Mouse (Mus musculus): ENCODE data around the gene Lrmda.

Lrmda gene

DNA sequence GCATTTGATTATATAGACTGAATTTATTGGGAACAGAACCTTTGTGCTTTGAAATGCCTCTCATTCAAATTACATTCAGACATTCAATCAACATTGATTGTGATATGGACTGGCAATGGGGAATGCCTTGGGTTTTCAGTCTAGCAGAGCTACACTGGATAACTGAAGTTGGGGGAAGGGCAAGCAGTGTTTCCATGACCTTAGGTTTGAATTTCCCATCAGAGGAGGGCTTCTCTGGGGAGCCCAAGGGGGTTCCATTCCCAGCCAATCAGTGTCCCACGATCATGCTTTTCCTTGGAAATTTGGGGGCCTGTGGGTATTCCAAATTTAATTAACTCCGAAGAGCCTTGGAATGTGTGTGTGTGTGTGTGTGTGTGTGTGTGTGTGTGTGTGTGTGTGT lies 888.5 kb downstream of the Lrmda start:
- DNase-seq = no peak

DNA sequence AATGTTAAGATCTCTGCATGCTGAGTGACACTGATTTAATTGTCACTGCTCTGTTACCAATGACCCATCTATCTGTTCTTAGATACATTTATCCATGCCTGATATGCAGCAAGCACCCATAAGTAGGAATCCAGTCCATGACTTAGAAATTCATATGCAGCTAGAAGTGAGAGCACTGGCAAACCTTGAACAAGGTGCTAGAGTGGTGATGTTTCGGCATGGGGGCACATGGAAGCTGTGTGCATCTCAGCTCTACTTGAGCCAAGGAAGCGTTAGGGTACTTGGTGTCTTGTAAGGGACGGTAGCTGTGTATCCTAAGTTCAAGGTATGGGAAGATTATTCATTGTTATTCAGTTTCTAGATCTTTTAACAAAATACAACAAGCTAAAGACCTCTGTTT lies 896.0 kb downstream of the Lrmda start:
- no peak for DNase-seq

DNA sequence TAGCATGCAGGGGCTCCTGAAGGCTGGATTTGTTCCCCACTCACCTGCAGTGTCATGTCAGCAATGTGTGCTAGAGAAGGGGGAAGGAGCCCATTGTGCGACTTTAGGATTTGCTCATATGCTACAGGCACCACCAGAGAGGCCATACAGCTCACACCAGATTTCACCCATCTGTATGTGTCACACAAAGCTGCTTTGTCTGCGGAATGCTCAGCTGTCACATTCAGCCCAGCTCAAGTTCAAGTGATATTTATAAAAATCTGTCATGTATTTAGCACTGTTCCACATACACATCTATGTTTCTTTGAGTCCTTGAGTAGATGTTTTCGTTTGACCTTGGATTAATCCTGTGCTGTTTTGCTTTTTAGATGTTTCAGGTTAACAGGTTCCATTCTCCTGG lies 899.0 kb downstream of the Lrmda start:
- DNase-seq = no peak

DNA sequence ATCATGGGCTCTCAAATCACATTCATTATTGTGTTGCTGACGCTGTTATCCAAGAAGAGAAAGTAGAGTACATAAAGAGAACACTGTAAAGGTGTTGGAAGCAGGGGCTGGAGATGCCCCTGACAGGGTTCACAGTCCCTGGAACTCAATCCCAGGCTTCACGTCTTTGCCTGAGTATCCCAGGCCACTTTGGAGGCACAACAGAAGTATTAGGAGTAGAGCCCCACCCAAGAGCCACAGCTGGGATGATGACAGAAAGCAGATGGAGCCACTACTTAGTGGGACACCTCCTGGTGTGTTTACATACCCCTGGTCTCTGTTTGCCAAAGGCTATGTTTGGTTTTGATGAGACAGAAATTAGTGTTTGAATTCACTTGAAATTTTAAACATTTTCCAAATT lies 899.4 kb downstream of the Lrmda start:
- no peak for DNase-seq

DNA sequence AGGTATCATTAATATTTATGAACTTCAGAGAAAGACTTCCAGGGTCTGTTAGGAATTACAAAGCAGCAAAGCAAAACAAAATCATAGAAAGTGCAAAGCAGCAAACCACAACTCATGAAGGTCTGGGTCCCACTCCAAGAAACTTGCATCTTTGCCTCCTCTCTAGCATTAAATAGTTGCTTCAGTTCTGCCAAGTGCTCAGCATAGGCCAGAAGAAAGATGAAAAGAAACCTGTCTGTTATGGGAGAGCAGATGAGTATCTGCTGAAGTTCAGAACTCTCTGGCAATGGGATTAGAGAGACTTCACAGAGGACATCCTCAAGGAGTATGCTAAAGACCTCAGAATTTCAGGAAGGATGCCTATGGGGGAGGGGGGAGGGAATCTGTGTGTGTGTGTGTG lies 901.6 kb downstream of the Lrmda start:
- no peak for DNase-seq

DNA sequence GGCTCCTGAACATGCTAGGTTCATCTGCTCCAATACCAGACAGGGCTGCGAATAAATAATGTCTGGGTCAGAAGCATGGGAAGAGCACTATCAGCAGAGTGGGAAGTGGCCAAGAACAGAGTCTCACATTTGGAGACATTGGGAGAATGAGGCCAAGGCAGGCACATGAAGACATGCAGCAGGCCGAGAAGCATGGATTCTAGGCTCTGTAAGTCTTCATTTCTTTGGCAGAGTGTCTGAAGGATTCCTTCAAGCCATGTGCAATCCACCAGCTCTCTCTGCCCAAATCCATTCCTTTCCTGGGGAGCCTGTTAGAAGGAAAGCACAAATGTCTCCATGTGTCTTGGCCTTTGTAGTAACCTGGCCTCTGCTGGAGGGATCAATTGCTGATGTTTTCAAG lies 902.3 kb downstream of the Lrmda start:
- no peak for DNase-seq

DNA sequence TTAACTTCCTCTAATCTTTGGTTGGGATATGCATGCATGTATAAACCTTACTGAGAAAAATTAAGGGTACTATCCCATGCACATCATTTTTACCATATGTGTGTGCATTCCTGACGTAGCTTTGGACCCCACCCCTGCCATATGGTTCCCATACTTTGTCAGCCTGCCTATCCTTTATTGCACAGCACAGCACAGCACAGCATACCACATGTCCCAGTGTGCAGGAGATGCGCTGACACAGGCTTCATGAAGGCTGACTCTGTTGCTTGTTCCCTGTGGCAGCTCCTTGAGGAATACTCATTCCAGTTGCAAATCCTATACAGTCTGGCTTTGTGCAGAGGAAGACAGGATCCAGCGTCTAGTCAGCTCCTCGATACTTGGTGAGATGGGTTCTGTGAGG lies 903.1 kb downstream of the Lrmda start:
- no peak for DNase-seq

DNA sequence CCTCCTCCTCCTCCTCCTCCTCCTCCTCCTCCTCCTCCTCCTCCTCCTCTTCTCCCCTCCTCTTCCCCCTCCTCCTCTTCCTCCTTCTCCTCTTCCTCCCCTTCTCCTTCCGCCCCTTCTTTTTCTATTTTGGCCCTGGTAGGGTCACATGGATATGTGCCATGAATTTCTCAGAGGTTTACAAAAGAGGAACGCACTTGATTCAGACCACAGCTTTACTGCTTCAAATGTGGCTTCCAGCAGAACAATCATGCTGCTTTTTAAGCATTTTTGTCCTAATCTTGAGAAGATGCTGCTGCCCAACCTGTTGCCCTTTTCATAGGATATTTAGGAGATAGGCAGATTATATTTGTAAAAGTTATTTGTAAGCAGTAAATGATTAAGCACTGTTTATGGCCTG lies 903.7 kb downstream of the Lrmda start:
- DNase-seq = no peak

DNA sequence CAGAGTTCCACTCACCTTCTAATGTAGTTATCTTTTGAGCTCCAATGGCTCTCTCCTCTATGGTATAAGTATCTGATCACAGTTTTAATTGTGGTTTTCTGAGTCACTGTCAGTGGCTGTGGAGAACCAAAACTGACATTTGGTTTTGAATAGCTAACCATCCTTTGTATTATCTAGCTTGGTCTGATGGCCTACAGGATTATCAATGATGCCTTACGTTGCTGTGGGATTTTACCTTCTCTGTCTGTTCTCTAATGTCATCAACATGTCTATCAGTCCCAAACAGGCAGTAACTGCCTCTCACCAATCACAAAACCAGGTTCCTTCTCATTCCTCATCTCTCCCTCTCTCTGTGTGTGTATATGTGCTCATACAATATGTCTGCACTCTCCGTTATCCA lies 908.8 kb downstream of the Lrmda start:
- DNase-seq = no peak

DNA sequence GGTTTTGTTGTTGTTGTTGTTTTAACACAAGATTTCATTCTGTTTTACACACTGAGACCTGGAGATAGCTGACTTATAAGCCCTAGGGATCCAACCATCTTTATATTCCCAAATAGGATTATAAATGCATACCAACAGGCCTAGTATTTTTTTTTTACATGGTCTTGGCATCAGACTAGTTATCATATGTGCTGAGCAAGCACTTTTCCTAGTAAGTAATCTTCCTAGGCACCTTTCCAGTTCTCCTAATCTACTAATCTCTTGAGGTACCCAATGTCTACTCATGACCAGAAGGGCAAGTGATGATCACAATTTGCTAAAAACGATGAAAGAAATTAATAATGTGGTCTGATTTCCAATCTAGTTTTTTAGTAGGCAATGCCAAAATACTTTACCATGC lies 909.2 kb downstream of the Lrmda start:
- no peak for DNase-seq

DNA sequence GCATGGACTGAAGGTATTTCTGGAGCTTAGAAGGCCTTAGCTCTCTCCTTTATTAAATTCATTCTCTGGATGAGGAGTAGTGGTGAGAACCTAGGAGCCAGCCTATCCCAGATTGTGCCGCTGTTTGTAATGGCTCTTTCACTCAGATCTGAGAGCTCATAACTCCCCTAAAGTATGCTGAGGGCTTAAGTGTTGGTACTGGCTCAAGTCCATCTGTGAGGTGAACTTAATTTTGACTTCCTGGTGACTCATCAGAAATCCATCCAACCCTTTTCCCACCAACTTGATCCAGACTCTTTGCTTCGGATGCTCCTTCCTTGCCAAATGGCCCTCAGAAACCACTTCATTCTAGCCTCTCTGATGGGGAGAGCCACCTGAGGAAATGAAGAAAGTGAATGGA lies 910.1 kb downstream of the Lrmda start:
- no peak for DNase-seq

DNA sequence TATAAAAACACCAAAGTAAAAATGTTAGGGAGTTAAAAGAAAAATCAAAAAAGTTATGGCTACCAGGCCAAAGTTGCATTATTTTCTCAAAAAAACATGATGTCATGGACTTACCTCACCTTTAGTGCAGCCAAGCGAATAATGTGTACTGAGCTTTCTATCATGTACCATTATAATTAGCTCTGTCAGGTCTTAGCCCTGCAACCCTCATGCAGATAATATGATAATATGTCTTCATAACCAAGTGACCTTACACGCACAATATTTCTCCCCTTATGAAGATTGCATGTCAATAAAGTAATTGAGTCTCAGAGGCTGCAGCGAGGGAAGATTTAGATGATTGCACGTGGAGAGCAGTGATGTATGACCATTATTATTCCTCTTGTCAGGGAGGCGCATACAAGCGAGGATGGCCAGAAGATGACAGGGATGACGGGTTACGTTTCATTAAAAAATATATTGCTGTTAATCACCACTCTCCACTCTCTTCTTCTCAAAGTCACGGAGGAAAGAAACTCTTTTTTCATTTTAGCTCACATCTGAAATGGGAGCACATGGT lies 911.1 kb downstream of the Lrmda start:
- DNase-seq = no peak

DNA sequence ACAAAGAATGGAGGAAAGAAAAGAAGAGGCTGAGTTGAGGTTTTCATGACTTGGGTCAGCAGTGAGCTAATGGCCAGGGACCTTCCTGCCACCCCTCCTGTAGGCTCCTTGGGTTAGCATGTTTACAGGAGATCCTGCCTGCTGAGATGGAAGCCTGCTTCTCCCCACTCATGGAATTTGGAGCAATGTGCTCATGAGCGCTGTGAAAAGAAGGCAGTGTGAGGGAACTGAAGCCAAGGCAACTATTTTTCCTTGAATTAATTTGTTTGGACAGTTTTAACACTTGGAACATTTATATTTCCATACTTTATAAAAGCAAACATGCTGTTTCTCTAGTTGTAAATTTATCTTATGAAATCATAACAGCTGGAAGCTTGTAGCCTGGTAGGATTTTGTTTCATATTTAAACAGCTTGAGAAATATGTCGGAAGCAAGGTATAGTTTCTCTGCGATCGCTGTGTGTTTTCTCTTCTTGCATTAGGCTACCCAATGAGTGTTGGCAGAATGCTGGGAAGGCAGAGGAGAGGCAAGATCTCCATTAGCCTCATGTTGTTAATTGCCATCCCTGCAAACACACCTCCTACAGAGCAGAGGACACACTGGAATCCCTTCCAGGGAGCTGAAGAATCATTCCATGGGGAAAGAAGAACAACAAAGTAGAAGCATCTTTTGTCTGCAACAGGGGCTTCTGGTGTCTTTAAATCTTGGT lies 911.8 kb downstream of the Lrmda start:
- no peak for DNase-seq

DNA sequence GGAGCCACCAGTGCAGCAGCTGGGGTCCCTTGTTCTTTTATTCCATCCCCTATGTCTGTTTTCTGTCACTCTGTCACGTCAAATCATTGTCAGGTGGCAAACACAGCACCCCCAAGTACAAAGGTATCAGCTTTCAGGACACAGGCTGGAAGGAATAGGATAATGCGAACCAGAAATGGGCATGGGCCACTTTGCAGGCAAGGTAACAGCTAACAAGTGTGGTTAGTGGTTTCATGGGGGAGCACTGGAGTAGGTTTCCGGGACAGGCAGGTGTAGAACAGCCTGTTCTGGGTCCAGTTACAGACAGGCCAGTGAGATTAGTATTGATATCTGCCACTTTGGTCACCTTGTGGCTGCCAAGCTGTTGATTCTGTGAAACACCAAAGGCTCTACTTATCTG lies 917.2 kb downstream of the Lrmda start:
- no peak for DNase-seq

DNA sequence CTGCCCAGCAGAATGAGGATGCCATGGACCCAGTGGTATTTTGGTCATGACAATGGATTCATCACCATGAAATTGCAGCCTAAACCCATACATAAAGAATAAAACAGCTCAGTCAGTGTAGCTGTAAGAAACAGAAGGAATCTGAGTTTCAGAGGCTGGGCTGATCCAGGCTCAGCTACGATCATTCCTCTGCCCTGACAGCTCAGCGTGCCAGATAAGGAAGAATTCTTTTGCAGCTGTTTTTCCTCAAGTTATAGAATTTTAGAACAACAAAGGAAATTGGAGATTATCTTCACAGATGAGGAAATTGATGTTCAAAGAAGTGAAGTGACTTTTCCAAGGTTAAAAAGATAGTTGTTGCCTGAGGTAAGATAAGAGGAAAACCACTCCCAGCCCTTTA lies 921.1 kb downstream of the Lrmda start:
- no peak for DNase-seq

DNA sequence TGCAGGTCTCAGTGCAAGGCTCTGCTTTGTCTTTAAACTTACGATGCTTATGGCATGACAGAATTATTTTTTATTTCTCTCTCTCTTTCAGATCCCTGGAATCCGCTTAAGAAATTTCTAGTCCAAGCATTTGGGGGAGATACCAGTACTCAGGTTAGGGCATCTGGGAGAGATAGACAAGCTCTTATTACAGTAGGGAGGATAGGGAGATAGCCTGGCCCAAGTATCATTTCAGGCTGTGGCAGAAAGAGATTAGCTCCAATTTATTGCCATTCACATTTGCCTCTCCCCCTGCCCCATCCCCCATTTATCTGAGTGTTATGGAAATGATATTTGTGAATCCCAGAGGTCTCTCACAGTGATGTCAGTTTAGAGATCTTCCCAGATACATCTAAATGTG lies 923.1 kb downstream of the Lrmda start:
- no peak for DNase-seq

DNA sequence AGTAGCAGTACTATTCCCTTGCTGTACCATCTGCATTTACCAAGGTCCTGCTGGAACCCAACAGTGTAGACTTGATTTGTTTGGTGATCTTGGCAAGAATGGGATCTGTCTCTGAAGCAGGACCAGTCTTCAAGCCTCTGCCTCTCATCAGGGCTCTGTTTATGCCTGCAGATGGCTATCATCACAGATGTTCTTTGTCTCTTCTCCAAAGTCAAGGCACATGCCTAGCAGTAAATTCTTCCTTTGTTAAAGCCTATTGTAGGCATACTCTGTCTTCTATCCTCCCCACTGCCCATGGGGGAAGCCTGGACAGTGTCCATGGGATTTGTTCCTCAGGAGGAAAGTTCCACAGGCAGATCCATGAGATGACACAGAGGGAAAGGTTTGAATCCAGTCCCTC lies 930.0 kb downstream of the Lrmda start:
- no peak for DNase-seq

DNA sequence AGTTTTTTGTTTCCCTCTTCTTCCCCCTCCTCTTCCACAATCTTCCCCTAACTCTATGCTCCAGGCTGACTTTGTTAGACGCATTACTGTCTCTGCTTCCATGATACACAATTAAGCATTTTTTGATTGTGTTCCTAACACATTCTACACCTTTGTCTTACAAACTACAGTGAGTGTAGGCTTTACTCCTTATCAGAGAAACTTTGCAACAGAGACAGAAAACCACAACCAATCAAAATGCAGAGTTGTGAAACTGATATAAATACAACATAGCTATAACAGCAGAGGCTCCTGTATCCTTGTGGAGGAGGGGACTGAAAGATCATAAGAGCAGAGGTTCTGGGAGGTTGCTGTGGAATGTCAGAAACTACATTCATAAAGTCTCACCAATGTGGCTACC lies 933.5 kb downstream of the Lrmda start:
- DNase-seq = no peak

DNA sequence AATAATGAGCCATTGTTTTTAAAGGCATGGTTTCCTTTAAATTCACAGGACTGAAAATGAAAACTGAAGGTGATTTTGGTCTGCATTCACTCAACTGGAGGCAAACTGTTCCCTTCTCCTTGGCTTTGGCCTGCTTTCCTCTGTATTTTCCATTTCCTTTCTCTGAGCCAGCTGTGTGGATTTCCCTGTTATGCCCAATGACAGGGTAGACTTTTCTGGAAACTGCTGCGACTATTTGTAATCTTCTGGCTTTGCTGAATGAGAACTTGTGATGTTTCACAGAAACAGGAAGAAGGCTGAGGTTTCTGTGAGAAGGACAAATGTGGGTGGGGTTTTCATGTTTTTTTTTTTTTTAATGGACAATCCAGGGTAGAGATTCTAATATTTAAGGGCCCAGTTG lies 940.7 kb downstream of the Lrmda start:
- no peak for DNase-seq

DNA sequence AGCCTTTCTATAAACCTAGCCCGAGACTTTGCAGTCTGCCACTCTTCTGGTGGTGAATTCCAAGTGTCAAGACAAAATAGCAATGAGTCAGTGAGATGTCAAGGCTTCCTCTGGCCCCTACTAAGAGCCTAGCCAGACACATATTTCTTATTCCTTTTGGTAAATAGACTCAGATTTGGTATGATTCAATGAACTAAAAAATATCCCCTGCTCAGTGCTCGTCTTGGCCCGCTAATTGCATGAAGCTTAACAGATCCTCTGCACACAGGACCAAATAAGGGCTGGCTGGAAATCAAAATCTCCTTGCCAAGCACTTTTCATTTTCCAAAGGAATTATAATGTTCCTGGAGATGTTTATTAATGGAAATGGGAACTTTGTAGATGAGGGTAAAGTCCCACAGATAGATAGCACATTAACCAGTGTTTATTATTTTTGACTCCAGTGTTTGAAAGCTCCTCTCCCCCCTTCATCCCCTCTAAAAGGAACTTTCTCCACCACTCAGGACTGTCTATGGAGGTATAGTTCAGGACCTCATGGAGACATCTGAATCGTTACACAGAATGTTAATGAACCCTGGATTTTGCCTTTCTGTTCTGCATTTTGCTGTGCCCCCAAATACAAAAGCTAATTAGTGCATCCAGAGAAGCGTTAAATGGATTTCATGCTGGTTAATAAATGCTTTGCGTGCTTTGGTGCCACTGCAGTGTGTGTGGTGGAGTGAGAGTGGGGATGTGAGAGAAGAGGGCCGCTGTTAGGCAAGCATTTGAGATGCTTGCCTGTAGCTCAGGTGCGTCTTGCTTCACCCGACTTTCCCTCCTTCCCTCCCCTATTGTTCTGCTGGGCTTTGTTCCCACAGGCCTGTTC lies 945.5 kb downstream of the Lrmda start:
- peak; percentile 1 to 9 for DNase-seq

DNA sequence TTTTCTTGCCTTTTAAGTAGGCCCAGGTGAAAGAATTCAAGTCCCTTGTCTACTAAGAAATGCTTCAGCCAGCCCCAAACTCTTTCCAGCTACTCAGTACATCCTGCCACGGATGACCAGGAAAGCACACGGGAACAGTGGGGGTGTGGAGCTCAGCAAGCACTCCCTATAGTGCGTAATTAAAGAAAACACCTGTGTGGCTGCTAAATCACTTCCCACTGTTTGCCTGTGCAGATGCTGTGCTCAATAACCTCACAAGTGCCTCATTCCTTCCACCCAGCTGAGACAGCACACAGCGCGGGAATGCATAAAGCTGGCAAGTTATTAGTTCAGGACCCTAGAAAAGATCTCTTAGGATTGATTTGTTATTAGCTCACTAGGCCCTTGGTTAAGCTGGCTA lies 949.2 kb downstream of the Lrmda start:
- no peak for DNase-seq

DNA sequence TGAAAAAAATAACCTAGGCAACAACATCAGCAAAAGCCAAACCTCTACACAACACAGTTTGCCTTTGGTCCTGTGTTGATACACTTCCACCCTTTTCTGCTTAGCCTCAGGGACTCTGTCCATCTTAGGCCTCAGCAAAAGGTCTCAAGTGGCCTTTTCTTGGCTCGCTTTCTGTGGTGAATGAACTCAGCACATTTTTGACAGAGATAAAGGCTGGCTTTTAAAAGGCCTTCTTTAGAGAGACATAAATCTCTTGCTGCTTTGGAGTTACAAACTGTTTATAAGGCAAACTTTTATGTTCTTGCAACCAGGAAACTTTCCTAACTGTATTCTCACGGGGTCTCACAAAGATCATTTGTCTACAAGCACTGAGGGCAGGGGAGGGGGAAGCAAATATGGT lies 967.2 kb downstream of the Lrmda start:
- peak; percentile 6 to 46 for DNase-seq

DNA sequence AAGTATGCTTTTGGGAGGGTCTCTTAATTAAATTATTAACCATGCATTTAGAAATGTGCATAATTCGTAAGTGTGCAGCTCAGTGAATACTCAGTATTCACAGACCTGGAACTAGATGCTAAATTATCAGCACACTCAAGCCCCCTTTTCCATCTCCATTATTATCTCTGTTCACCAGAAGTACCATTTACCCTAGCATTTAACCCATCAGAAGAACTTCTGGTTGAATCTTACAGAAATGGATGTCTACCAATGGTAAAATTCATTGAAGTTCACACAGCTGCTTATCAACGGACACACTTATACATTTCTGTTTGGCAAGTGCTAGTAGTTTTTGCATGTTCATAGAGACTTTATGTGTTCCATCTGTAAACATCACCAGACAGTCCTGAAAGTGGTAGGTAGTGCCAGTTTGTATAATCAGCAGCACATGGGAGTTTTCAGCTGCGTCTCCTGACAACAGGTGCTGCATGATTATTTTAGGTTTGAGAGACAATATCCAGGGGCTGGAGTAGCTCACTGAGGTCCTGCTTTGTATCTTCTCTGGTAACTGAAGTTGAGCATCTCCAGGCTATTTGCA lies 968.7 kb downstream of the Lrmda start:
- DNase-seq = no peak

Data from kidney, postnatal 36 days (tissue).